24 mouse cellular contexts compared by ENCODE assay signal in the genomic region with DNA sequence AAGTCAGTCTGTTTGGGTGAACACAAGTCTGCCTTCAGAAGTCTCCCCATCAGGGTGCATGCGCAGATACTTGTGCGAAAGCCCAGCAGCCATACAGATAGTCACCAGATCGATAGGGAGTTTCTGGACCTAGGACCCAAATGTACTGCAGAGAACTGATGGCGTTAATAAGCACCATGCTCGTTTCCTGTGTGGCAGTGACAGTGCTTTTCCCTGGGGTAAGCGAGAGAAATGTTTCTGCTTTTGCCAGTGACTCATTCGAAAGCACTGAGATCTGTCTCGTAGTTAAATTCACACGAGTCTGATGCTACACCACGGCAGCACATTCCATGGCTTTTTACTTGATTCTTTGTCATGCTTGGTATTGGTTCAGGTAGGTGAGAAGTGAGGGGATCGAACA.
DNase-seq lines count a peak whose midpoint lies in the region; ATAC-seq and TF ChIP-seq lines count a peak whose summit lies in the region.
"Had no signal": no experiment of that assay in that cellular context is flagged by ENCODE, and none has a peak within 500 bp of the region (broad histone marks: within the 10 kb centered on the region; RNA-seq: fewer than 3 reads in every experiment).

No protein-coding gene starts in this region.

- no peak for ATAC-seq in heart, embryonic 12.5 days (ENCODE audit: insufficient number of reproducible peaks, low FRiP score)
- ATAC-seq: activated CD4-positive, CD25-positive, alpha-beta regulatory T cell, adult 4 months; intestine, postnatal 0 days had no signal

- intact Hi-C loops in left cerebral cortex, postnatal 36 days (cut with DNase I), result no loop called here
- intact Hi-C loops in gastrocnemius, adult 2 months (cut with DNase I), result no loop called here

- H3K27ac ChIP-seq in heart, embryonic 12.5 days (ENCODE audit: poor library complexity, severe bottlenecking), result no peak overlapping the region
- no peak overlapping the region for H3K27ac ChIP-seq in gastrocnemius, adult 2 months
- H3K27ac ChIP-seq: embryonic facial prominence, embryonic 10.5 days; embryonic facial prominence, embryonic 13.5 days; forebrain, embryonic 10.5 days; forebrain, embryonic 13.5 days; hindbrain, embryonic 12.5 days; hindbrain, embryonic 15.5 days had no signal

- H3K9me3 ChIP-seq in heart, embryonic 12.5 days (replicated peaks), result no peaks in the 10 kb centered on the region
- H3K9me3 ChIP-seq: embryonic facial prominence, embryonic 10.5 days; embryonic facial prominence, embryonic 13.5 days; forebrain, embryonic 10.5 days; forebrain, embryonic 13.5 days; hindbrain, embryonic 12.5 days; hindbrain, embryonic 15.5 days had no signal

- no peaks in the 10 kb centered on the region for H3K27me3 ChIP-seq in heart, embryonic 12.5 days (replicated peaks)
- H3K27me3 ChIP-seq: embryonic facial prominence, embryonic 13.5 days; forebrain, embryonic 13.5 days; hindbrain, embryonic 12.5 days; hindbrain, embryonic 15.5 days had no signal

- TF ChIP-seq CTCF in gastrocnemius, adult 2 months (IDR thresholded peaks at IDR 0.05), result no peak

- no peak overlapping the region for H3K9ac ChIP-seq in heart, embryonic 12.5 days
- H3K9ac ChIP-seq: embryonic facial prominence, embryonic 13.5 days; forebrain, embryonic 13.5 days; hindbrain, embryonic 12.5 days; hindbrain, embryonic 15.5 days had no signal

- H3K4me3 ChIP-seq in heart, embryonic 12.5 days, result no peak overlapping the region
- H3K4me3 ChIP-seq in gastrocnemius, adult 2 months, result no peak overlapping the region
- H3K4me3 ChIP-seq: embryonic facial prominence, embryonic 10.5 days; embryonic facial prominence, embryonic 13.5 days; forebrain, embryonic 10.5 days; forebrain, embryonic 13.5 days; hindbrain, embryonic 12.5 days; hindbrain, embryonic 15.5 days had no signal

- WGBS in heart, embryonic 12.5 days, result 92% methylated on average over 11 of the region's 11 CpGs

- H3K4me2 ChIP-seq in heart, embryonic 12.5 days, result no peak overlapping the region
- H3K4me2 ChIP-seq: embryonic facial prominence, embryonic 13.5 days; forebrain, embryonic 13.5 days; hindbrain, embryonic 12.5 days; hindbrain, embryonic 15.5 days had no signal

- DNase-seq in heart, adult 11 months, result peak; percentile 67
- peak; percentile 12 for DNase-seq in 3T3-L1 (ENCODE audit: low read depth, low spot score)
- peak; percentile 67 for DNase-seq in brain, adult 2 months (ENCODE audit: low read depth, low spot score)
- no peak for DNase-seq in left cerebral cortex, postnatal 36 days (ENCODE audit: low spot score in 2 of 2)
- no peak for DNase-seq in gastrocnemius, adult 2 months
- DNase-seq: adrenal gland, adult 8-10 months; adrenal gland, postnatal 36 days; cerebellum, adult 11 months; cerebellum, adult 2 months; cerebellum, postnatal 10 days; cerebellum, postnatal 36 days; embryo, embryonic 11 days; gastrocnemius, postnatal 10 days; gastrocnemius, postnatal 36 days; kidney, adult 2 months had no signal

- no peaks in the 10 kb centered on the region for H3K4me1 ChIP-seq in heart, embryonic 12.5 days (replicated peaks)
- H3K4me1 ChIP-seq: embryonic facial prominence, embryonic 10.5 days; embryonic facial prominence, embryonic 13.5 days; forebrain, embryonic 10.5 days; forebrain, embryonic 13.5 days; hindbrain, embryonic 12.5 days; hindbrain, embryonic 15.5 days had no signal

- H3K36me3 ChIP-seq in heart, embryonic 12.5 days, result peaks cover 81% of the 10 kb centered on the region

Comparison
In these comparisons a context has a peak if more than half of its experiments do, and no peak if none do; other contexts are left out.
1. DNase-seq: peak in heart, adult 11 months (single experiment), 3T3-L1 (single experiment) and brain, adult 2 months (single experiment); none in left cerebral cortex, postnatal 36 days (0 of 2) and gastrocnemius, adult 2 months (single experiment).